Mouse (Mus musculus): Measurements from ENCODE around the gene Nos1. TPM values are rescaled to one million over a fixed set of nuclear protein-coding genes. Genes with fewer than 3 reads are reported as not detected.
"Not testable (repeated sequence)": the region's sequence is repeated elsewhere in the genome, so short reads cannot be mapped to it uniquely, and the experiment has no call there.

Nos1 gene
- total RNA-seq, 2 experiments from 2014 or later = 0.19 to 0.65 TPM

- DNase-seq = no peak
These were observed 59.4 kb downstream of the Nos1 start for GRCm38 (mm10) chr5:117840203-117840602.

- no peak for DNase-seq
These were observed 60.2 kb downstream of the Nos1 start for GRCm38 (mm10) chr5:117840988-117841387.

- no peak for DNase-seq
These were observed 61.0 kb downstream of the Nos1 start for GRCm38 (mm10) chr5:117841651-117842347.

- no peak for DNase-seq
These were observed 61.9 kb downstream of the Nos1 start for GRCm38 (mm10) chr5:117842699-117843098.

GRCm38 (mm10) chr5:117844611-117845010 lies 63.8 kb downstream of the Nos1 start:
- peak; percentile 42 for DNase-seq

- no peak for DNase-seq
These were observed 69.6 kb downstream of the Nos1 start for GRCm38 (mm10) chr5:117850474-117850873.

GRCm38 (mm10) chr5:117853741-117854140 lies 72.9 kb downstream of the Nos1 start:
- DNase-seq = no peak

GRCm38 (mm10) chr5:117864588-117865300 lies 83.9 kb downstream of the Nos1 start:
- DNase-seq = no peak

GRCm38 (mm10) chr5:117865876-117866275 lies 85.0 kb downstream of the Nos1 start:
- no peak for DNase-seq

- no peak for DNase-seq
These were observed 90.8 kb downstream of the Nos1 start for GRCm38 (mm10) chr5:117871614-117872013.

GRCm38 (mm10) chr5:117873807-117874206 lies 93.0 kb downstream of the Nos1 start:
- no peak for DNase-seq

GRCm38 (mm10) chr5:117874236-117874635 lies 93.4 kb downstream of the Nos1 start:
- no peak for DNase-seq

- DNase-seq = no peak
These were observed 98.3 kb downstream of the Nos1 start for GRCm38 (mm10) chr5:117879136-117879535.

- DNase-seq = no peak
These were observed 100.2 kb downstream of the Nos1 start for GRCm38 (mm10) chr5:117880916-117881555.

GRCm38 (mm10) chr5:117882411-117882810 lies 101.6 kb downstream of the Nos1 start:
- not testable (repeated sequence) for DNase-seq

GRCm38 (mm10) chr5:117884991-117885390 lies 104.2 kb downstream of the Nos1 start:
- DNase-seq = no peak

- DNase-seq = no peak
These were observed 107.3 kb downstream of the Nos1 start for GRCm38 (mm10) chr5:117888126-117888525.

GRCm38 (mm10) chr5:117888946-117889345 lies 108.1 kb downstream of the Nos1 start:
- no peak for DNase-seq

GRCm38 (mm10) chr5:117889571-117889970 lies 108.7 kb downstream of the Nos1 start:
- DNase-seq = peak; percentile 20

GRCm38 (mm10) chr5:117890871-117891270 lies 110.0 kb downstream of the Nos1 start:
- no peak for DNase-seq

- DNase-seq = no peak
These were observed 110.7 kb downstream of the Nos1 start for GRCm38 (mm10) chr5:117891545-117891944.

- no peak for DNase-seq
These were observed 113.2 kb downstream of the Nos1 start for GRCm38 (mm10) chr5:117894050-117894449.

- no peak for DNase-seq
These were observed 117.4 kb downstream of the Nos1 start for GRCm38 (mm10) chr5:117898055-117898806.
